16 mouse cellular contexts compared by ENCODE assay signal in genomic region chr11:101972651-101973050, GRCm38 (mm10). TPM values are rescaled to one million over a fixed set of nuclear protein-coding genes. Genes with fewer than 3 reads are reported as not detected.
"Had no signal": no experiment of that assay in that cellular context is flagged by ENCODE, and none has a peak within 500 bp of the region (broad histone marks: within the 10 kb centered on the region; RNA-seq: fewer than 3 reads in every experiment).

No protein-coding gene starts in this region.

- DNase-seq: kidney, adult 2 months; kidney, postnatal 25 days; right cerebral cortex, postnatal 14 days; thymus, postnatal 36 days had no signal

- H3K36me3 ChIP-seq: limb, embryonic 13.5 days; lung, embryonic 15.5 days; midbrain, embryonic 12.5 days had no signal

- H3K9ac ChIP-seq: kidney, embryonic 15.5 days; liver, embryonic 14.5 days; lung, embryonic 15.5 days; midbrain, embryonic 12.5 days had no signal

- H3K9me3 ChIP-seq: kidney, embryonic 15.5 days; limb, embryonic 13.5 days; lung, embryonic 15.5 days; megakaryocyte, embryonic 14.5 days; midbrain, embryonic 12.5 days had no signal

- H3K4me3 ChIP-seq: kidney, embryonic 15.5 days; lung, embryonic 15.5 days; megakaryocyte, embryonic 14.5 days; midbrain, embryonic 12.5 days had no signal

- H3K27ac ChIP-seq: kidney, embryonic 15.5 days; limb, embryonic 13.5 days; liver, embryonic 14.5 days; lung, embryonic 15.5 days; midbrain, embryonic 12.5 days had no signal

- H3K4me2 ChIP-seq: kidney, embryonic 15.5 days; lung, embryonic 15.5 days; midbrain, embryonic 12.5 days had no signal

- ATAC-seq: intestine, embryonic 16.5 days; midbrain, embryonic 16.5 days had no signal

RNA-seq across cellular contexts. Expression of gene Sost, which starts 5.8 kb away (rescaled TPM):
- polyA plus RNA-seq: midbrain, embryonic 16.5 days; neural tube, embryonic 14.5 days; small intestine, adult 2 months; stomach, embryonic 16.5 days had no signal

RNA-seq across cellular contexts. Expression of gene Cfap97d1, which starts 11.4 kb away (rescaled TPM):
- polyA plus RNA-seq: intestine, embryonic 16.5 days; kidney, adult 2 months; kidney, embryonic 15.5 days; limb, embryonic 13.5 days; liver, embryonic 14.5 days; lung, embryonic 15.5 days; midbrain, embryonic 12.5 days; midbrain, embryonic 16.5 days; neural tube, embryonic 14.5 days; small intestine, adult 2 months; stomach, embryonic 16.5 days; thymus, postnatal 0 days had no signal
